Mouse (Mus musculus): ENCODE measurements around the gene Adamts18. TPM values are rescaled to one million over a fixed set of nuclear protein-coding genes. Genes with fewer than 3 reads are reported as not detected.

Adamts18 gene
- under 1 TPM in 1 of 2 experiments, not detected in 1; 0.22 TPM for polyA plus RNA-seq (2017; shearing (Covaris generic))

DNA sequence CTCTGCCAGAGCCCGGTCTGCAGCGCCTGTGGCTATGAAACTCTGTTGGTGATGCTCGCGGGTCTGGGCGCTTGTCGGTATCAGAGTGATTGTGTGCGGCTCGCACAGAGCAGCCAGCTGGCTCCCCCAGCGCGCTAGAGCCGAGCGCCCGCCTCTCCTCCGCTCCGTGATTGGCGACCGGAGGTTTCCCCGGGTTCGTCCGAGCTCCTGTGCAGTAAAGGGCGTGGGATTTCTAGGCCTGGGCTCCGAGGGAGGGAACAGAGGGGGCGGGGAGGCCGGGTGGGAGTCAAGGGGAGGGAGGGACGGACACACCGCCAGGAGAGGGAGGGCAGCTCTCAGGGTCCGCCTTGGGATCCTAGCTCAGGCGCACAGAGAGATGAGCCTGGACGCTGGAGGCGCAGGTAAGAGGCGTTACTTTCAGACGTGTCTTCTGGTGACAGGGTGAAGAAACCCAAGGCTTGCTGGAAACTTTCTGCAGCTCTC, at the start of gene Adamts18:
Gene Adamts18, minus strand, starts transcription at position 86 of the 483 bp plus-strand sequence.

Other genes with a start within 250 kb of the Adamts18 start
- gene Mon1b, start 213.2 kb downstream of the Adamts18 start, polyA plus RNA-seq (2017; shearing (Covaris generic)), result 10 to 100 TPM; 14.2 to 27.2 TPM
- gene Syce1l, start 205.5 kb downstream of the Adamts18 start, polyA plus RNA-seq (2017; shearing (Covaris generic)), result not detected